Mouse (Mus musculus) stomach, postnatal 0 days (tissue): ENCODE data around the gene Bicral.

ENCODE experiments used
- CTCF ChIP-seq: IDR thresholded peaks from 2 replicates; pipeline ENCODE4 v1.5.1; 2016; ENCODE audit warnings: antibody characterized with exemption, low read depth, mild to moderate bottlenecking, moderate library complexity
- EP300 ChIP-seq: optimal IDR thresholded peaks from 2 replicates; pipeline ENCODE3; 2016; ENCODE audit warnings: antibody characterized with exemption

DNA sequence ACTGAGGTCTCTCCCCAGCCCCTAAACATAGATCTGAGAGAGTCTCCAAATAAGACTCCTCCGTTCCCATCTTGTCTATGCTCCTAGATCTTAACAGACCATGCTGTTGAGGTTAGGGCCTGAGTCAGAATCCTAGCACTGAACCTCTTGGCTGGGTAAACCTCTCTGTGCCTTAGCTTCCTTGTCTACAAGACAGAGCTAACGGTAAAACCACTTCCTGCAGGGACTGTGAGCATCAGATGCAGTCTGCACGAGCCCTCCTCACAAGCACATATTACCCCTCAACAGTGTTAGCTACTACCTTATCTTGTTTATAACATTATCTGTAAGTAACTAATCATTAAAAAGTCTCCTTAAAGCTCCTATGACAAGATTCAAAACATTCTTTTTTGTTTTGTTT, 29.3 kb downstream of the Bicral start:
- TF ChIP-seq CTCF = no peak
- no peak for TF ChIP-seq EP300
